Mouse (Mus musculus) forebrain, embryonic 12.5 days (tissue): ENCODE measurements around the gene Ftsj3. TPM values are rescaled to one million over a fixed set of nuclear protein-coding genes. Genes with fewer than 3 reads are reported as not detected.

Experiments
- ATAC-seq: fragments of 200-750 bp; cut with Nextera tagmentation; 2 replicates; pipeline ENCODE4 v1.8.0; 2017; ENCODE audit warnings: moderate TSS enrichment; ENCODE audit not compliant: low FRiP score
- H3K27ac ChIP-seq: fragments of 300-500 bp; sonication (generic); 2 replicates; pipeline ENCODE4 v1.5.1; 2016; ENCODE audit warnings: mild to moderate bottlenecking
- H3K27me3 ChIP-seq: fragments of 300-500 bp; sonication (generic); 2 replicates; pipeline ENCODE4 v1.6.1; 2016; ENCODE audit warnings: mild to moderate bottlenecking
- H3K36me3 ChIP-seq: fragments of 300-500 bp; sonication (generic); replicated peaks from 2 replicates; pipeline ENCODE4 v1.6.1; 2016; ENCODE audit warnings: mild to moderate bottlenecking
- H3K4me1 ChIP-seq: fragments of 300-500 bp; sonication (generic); 2 replicates; pipeline ENCODE4 v1.6.1; 2016
- H3K4me2 ChIP-seq: fragments of 300-500 bp; sonication (generic); 2 replicates; pipeline ENCODE4 v1.6.1; 2016; ENCODE audit warnings: mild to moderate bottlenecking, moderate library complexity
- H3K4me3 ChIP-seq: fragments of 300-500 bp; sonication (generic); replicated peaks from 2 replicates; pipeline ENCODE4 v1.5.1; 2016; ENCODE audit warnings: mild to moderate bottlenecking
- H3K9ac ChIP-seq: fragments of 300-500 bp; sonication (generic); 2 replicates; pipeline ENCODE4 v1.6.1; 2016; ENCODE audit warnings: mild to moderate bottlenecking
- H3K9me3 ChIP-seq: fragments of 300-500 bp; sonication (generic); 2 replicates; pipeline ENCODE4 v1.6.1; 2016
- whole genome bisulfite sequencing: fragments of 180-500 bp; shearing (Covaris S2); methylation state at CpG from one replicate; pipeline ENCODE4 v1.1.7; 2016; 5-methylcytosine and 5-hydroxymethylcytosine counted together
- polyA plus RNA-seq: library from polyadenylated mRNA; unstranded; fragments of >200 nt; fragmentation: Nextera tagmentation; extraction: Ambion mirVana; gene quantifications from 2 replicates; pipeline ENCODE4 v1.2.1, GENCODE M21; 2016

Ftsj3 gene
- polyA plus RNA-seq: 63.0 and 69.1 TPM in 2 replicates

DNA sequence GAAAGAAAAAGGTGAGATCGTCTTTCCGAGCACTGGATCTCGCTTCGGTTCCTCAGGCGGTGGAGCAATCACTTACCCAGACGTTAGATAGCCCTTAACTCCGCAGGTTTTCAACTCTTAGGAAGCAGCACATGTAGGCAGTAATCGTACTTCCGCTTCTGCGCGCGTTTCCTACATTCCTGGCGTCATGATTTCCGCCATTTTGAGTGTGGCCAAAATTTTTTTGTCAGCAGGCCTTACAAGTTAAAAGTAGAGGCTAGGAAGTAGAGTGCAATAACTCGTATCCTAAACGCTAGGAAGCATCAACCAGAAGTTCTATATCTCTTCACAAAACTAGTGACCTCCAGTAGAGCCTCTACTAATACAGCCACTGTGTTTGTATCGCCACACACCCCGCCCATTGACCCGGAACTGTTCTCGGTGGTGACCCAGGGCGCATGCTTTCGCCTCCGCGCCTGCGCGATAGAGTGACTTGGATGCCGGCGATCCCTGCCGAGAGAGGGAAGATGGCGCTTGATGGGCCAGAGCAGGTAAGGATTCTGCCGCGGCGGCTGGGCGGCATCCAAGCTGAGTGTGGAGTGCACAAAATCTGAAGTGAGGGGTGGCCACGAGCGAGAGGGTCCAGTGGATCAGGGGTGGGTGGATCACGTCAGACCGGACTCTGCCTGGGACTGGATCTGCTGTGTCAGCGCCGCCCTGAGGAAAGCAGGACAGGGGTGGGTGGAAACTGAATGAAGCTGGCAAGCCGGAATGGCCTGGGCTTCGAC, at the start of gene Ftsj3, which contains the start of gene Psmc5:
Gene Ftsj3 (minus strand): TSS at position 395 of the 767 bp plus-strand sequence.
Gene Psmc5 (plus strand): TSS at position 470 of the 767 bp plus-strand sequence.
- under 1% methylated on average over 42 of the region's 42 CpGs for WGBS
- Histone ChIP-seq H3K4me2 (peak within 1 kb of the TSS; percentile 97), H3K27me3 (no peaks in the 10 kb centered on the region), H3K27ac (peak within 1 kb of the TSS; percentile 82), H3K4me3 (peak within 1 kb of the TSS; percentile 79), H3K9me3 (no peaks in the 10 kb centered on the region), H3K36me3 (peaks cover 63% of the 10 kb centered on the region), H3K4me1 (peaks cover 23% of the 10 kb centered on the region), H3K9ac (peak within 1 kb of the TSS; percentile 85)
- ATAC-seq: peak; percentile 96

DNA sequence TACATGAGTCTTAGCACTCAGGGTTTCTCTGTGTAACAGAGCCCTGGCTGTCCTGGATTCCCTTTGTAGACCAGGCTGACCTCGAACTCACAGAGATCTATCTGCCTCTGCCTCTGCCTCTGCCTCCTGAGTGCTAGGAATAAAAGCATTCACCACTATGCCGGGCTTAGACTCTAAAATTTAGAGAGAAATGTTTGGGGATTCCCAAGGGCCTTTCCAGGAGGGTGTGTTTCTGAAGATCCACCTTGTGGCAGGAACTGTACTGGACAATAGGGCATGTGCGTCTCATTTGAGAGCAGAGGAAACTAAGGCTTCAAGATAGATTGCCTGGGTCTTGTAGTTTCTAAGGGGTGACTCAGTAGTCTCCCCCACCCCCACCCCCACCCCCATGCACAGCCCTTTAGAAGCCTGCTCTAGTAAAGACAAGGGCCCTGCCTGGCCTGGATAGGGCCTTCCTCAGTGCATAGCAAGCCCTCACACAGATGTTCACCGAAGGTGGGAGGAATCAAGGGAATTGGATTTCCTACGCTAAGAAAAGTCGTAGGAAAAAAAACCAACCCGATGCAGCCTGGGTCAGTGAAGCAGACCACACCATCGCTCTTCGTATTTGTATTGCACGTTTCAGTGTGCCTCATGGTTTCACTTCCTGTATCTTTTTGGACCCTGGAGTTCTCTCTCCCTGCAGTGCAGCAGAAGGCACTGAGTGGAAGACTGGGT, 49.6 kb upstream of the Ftsj3 start:
- ATAC-seq: no peak
- no peak overlapping the region for H3K4me2 ChIP-seq
- WGBS: 83% methylated on average over 10 of the region's 10 CpGs

DNA sequence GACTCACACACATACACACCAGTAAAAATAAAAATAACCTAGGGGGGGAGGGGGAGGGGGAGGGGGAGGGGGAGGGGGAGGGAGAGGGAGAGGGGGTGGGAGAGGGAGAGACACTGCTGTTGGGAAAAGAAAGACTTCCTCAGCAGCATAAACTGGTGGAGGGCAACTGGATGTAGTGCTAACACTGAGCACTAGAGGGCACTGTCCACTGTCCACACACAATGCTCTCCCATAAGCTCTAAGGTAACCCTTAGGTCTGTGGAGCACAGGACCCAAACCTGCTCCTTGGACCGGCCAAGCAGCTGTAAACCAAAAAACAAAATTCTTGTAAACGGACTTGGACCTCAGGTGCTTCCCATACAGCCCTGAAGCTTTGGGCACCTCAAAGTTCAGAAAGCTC, 46.8 kb upstream of the Ftsj3 start:
- 24% methylated on average over 2 of the region's 2 CpGs for WGBS
- ATAC-seq: no peak
- H3K9ac ChIP-seq: no peak overlapping the region
- no peaks in the 10 kb centered on the region for H3K9me3 ChIP-seq
- H3K27me3 ChIP-seq: no peaks in the 10 kb centered on the region
- no peaks in the 10 kb centered on the region for H3K4me1 ChIP-seq
- H3K4me3 ChIP-seq: no peak overlapping the region
- H3K4me2 ChIP-seq: no peak overlapping the region
- no peak overlapping the region for H3K27ac ChIP-seq
- no peaks in the 10 kb centered on the region for H3K36me3 ChIP-seq

More for the DNA sequence above, 49.6 kb upstream of the Ftsj3 start:
- Histone ChIP-seq H3K36me3 (no peaks in the 10 kb centered on the region), H3K4me1 (no peaks in the 10 kb centered on the region), H3K9ac (no peak overlapping the region), H3K4me3 (no peak overlapping the region), H3K27me3 (no peaks in the 10 kb centered on the region), H3K27ac (no peak overlapping the region), H3K9me3 (no peaks in the 10 kb centered on the region)

DNA sequence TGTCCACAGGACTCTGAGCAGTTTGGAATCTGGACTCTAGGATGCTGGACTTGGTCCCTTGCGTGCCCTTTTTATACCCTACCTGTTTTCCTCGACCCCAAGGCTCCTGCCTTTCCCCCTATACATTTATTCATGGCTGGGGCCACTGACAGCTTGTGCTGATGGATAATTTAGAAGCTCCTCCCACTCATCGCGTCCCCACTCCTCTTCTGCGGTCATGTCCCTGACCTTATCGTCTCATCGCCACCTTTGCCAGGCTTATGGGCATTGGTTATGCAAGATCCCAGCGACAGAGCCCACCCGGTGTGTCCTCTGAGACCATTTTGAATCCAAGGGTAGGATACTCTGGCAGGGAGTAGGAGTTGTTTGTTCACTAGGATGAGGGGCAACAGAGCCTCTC, 45.9 kb upstream of the Ftsj3 start, which contains the start of gene Gh:
Gene Gh (minus strand): TSS at position 101 of the 400 bp plus-strand sequence.
- Histone ChIP-seq H3K36me3 (no peaks in the 10 kb centered on the region), H3K9me3 (no peaks in the 10 kb centered on the region), H3K27me3 (no peaks in the 10 kb centered on the region), H3K4me1 (no peaks in the 10 kb centered on the region), H3K27ac (no peak within 1 kb of the TSS), H3K4me3 (no peak within 1 kb of the TSS), H3K9ac (no peak within 1 kb of the TSS), H3K4me2 (no peak within 1 kb of the TSS)
- ATAC-seq: no peak
- WGBS: 84% methylated on average over 9 of the region's 9 CpGs

DNA sequence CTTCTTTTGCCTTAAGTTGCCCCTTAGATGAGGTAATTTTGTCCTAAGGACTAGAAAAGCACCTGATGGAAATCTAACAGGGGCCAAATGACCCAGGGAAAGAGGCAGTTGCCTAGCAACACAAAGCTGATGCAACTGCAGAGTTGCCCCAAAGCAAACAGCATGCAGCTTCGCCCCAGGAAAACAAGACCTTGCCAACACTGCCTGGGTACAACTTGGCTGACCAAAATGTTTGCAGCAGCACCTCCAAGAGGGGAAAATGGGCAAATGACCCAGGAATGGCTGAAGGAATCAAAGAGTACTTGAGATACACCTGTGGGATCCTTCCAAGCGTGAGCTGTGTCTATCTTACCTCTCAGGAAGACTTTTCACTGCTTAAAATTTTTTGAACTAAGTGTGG, 36.0 kb upstream of the Ftsj3 start:
- no peak overlapping the region for H3K27ac ChIP-seq
- no peaks in the 10 kb centered on the region for H3K4me1 ChIP-seq
- H3K9ac ChIP-seq: no peak overlapping the region
- no peak overlapping the region for H3K4me3 ChIP-seq
- no peaks in the 10 kb centered on the region for H3K27me3 ChIP-seq
- no peaks in the 10 kb centered on the region for H3K9me3 ChIP-seq
- WGBS: 92% methylated on average over 2 of the region's 2 CpGs
- no peaks in the 10 kb centered on the region for H3K36me3 ChIP-seq
- ATAC-seq: no peak
- H3K4me2 ChIP-seq: no peak overlapping the region

DNA sequence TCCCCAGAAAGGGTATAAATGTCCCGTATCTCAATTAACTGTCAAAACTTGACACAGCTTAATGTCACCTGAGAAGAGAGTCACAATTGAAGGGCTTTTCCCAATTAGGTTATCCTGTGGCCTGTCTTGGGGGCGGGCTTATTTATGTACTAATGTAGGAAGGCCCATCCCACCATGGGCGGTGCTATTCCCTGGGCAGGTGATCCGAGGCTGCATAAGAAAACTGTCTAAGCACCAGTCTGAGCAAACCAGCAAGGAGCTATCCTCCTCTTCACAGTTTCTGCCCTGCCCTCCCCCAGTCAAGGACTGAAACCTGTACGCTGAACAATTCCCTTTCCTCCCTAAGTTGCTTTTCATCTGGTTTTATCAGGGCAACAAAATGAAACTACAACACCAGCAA, 34.5 kb upstream of the Ftsj3 start:
- no peaks in the 10 kb centered on the region for H3K27me3 ChIP-seq

DNA sequence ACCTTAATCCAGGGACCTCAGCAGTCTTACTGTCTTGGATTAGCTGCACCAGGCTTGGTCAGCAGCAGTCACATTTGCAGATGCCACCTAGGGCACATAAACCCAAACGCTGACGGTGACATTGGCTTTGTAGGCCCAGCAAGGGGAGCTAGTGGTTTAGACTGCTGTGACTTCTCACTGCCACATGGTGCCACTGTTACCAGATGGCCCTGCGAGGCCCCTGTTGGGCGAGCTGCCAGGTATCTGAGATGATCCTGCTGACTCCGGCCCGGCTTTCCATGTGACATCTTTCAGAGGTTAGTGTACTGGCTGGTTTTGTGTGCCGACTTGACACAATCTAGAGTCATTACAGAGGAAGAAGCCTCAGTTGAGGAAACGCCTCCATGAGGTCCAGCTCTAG, 33.5 kb upstream of the Ftsj3 start:
- no peak overlapping the region for H3K27ac ChIP-seq
- no peaks in the 10 kb centered on the region for H3K4me1 ChIP-seq
- WGBS: 77% methylated on average over 8 of the region's 8 CpGs
- no peaks in the 10 kb centered on the region for H3K36me3 ChIP-seq
- H3K9me3 ChIP-seq: no peaks in the 10 kb centered on the region
- H3K4me3 ChIP-seq: no peak overlapping the region
- no peak for ATAC-seq
- H3K9ac ChIP-seq: no peak overlapping the region
- H3K4me2 ChIP-seq: no peak overlapping the region
- no peaks in the 10 kb centered on the region for H3K27me3 ChIP-seq

More for the DNA sequence above, 34.5 kb upstream of the Ftsj3 start:
- Histone ChIP-seq H3K27ac (no peak overlapping the region), H3K4me3 (no peak overlapping the region), H3K4me2 (no peak overlapping the region), H3K36me3 (no peaks in the 10 kb centered on the region), H3K4me1 (no peaks in the 10 kb centered on the region), H3K9ac (no peak overlapping the region), H3K9me3 (no peaks in the 10 kb centered on the region)
- ATAC-seq: no peak
- WGBS: 91% methylated on average over 5 of the region's 5 CpGs

DNA sequence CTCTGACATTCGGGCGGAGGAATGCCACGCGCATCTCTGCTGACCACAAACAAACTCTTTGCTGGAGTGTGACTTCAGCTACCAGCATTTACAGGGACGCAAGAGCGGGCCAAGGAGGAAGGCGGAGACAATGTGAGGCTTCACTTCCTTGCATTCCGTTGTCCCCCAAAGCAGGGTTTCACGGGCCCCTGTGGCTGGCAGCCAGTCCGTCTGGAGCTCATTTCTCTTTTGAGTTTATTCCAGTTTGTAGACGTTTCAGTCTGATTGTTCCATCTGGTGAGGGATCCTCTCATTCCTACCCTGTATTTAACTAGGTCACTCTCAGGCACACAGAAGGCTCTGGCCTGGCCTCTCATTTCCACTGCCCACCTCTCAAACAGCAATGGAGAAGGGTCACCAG, 31.1 kb upstream of the Ftsj3 start:
- H3K27me3 ChIP-seq: no peaks in the 10 kb centered on the region

DNA sequence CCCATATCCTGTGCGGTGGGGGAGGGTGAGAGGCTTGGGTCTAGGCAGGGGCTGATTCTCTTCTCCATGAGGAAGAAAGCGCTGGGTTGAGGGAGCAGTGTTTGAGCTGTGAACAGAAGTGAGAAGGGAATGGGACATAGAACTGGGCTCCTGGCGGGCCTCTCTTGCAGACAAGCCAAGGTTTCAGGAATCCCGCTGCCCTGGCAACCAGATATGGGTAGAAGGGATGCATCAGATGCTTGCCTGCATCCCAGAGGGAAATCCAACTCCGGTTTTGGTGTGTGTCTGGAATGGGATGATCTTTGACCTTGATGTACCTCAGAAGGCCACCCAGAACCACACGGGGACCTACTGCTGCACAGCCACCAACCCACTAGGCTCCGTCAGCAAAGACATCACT, 30.3 kb upstream of the Ftsj3 start:
- no peak for ATAC-seq
- H3K27ac ChIP-seq: no peak overlapping the region
- WGBS: 85% methylated on average over 7 of the region's 7 CpGs

More for the DNA sequence above, 31.1 kb upstream of the Ftsj3 start:
- no peak overlapping the region for H3K4me2 ChIP-seq
- no peak overlapping the region for H3K9ac ChIP-seq
- H3K36me3 ChIP-seq: no peaks in the 10 kb centered on the region
- WGBS: 82% methylated on average over 11 of the region's 11 CpGs
- H3K4me1 ChIP-seq: no peaks in the 10 kb centered on the region
- no peaks in the 10 kb centered on the region for H3K9me3 ChIP-seq
- H3K4me3 ChIP-seq: no peak overlapping the region
- ATAC-seq: no peak
- no peak overlapping the region for H3K27ac ChIP-seq

DNA sequence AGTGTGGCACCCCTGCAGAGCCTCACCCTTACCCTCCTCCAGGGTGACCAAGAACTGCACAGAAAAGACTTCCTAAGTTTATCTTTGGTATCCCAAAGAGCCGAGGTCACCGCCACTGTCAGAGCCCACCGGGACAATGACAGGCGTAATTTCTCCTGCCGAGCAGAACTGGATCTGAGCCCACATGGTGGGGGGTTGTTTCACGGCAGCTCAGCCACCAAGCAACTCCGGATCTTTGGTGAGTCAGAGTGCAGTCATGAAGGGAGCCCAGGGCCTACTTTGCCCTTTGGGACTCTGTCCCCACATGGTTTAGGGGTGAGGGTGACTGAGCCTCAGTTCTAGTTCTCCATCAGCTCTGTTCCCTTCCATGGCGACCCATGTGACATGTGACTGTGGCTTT, 28.2 kb upstream of the Ftsj3 start:
- no peaks in the 10 kb centered on the region for H3K4me1 ChIP-seq
- WGBS: 75% methylated on average over 8 of the region's 8 CpGs
- no peak for ATAC-seq

More for the DNA sequence above, 30.3 kb upstream of the Ftsj3 start:
- Histone ChIP-seq H3K36me3 (no peaks in the 10 kb centered on the region), H3K9ac (no peak overlapping the region), H3K27me3 (no peaks in the 10 kb centered on the region), H3K4me3 (no peak overlapping the region), H3K4me1 (no peaks in the 10 kb centered on the region), H3K9me3 (no peaks in the 10 kb centered on the region), H3K4me2 (no peak overlapping the region)

DNA sequence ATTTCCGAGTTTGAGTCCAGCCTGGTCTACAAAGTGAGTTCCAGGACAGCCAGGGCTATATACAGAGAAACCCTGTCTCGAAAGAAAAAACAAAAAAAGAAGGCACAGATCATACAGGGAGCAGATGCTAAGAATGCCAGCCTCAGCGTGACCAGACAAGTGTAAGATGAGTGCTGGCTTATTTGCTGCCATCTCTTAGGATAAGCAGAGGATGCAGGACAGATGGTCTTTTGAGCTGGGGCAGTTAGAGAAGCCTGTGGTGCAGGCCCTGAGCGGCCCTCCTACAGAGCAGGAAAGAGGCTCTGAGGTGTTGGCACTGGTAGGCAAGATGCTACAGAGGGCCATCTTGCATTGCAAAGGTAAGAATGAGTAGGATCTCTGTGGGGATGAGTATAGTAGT, 27.5 kb upstream of the Ftsj3 start:
- Histone ChIP-seq H3K9me3 (no peaks in the 10 kb centered on the region), H3K9ac (no peak overlapping the region), H3K27me3 (peaks cover 3% of the 10 kb centered on the region; the same call in 1 of the 2 replicates), H3K4me3 (no peak overlapping the region), H3K4me2 (no peak overlapping the region), H3K27ac (no peak overlapping the region), H3K36me3 (no peaks in the 10 kb centered on the region), H3K4me1 (no peaks in the 10 kb centered on the region)
- no peak for ATAC-seq
- 79% methylated on average over 4 of the region's 4 CpGs for WGBS

More for the DNA sequence above, 28.2 kb upstream of the Ftsj3 start:
- Histone ChIP-seq H3K9me3 (no peaks in the 10 kb centered on the region), H3K4me3 (no peak overlapping the region), H3K4me2 (no peak overlapping the region), H3K36me3 (no peaks in the 10 kb centered on the region), H3K9ac (no peak overlapping the region), H3K27ac (no peak overlapping the region), H3K27me3 (no peaks in the 10 kb centered on the region)

DNA sequence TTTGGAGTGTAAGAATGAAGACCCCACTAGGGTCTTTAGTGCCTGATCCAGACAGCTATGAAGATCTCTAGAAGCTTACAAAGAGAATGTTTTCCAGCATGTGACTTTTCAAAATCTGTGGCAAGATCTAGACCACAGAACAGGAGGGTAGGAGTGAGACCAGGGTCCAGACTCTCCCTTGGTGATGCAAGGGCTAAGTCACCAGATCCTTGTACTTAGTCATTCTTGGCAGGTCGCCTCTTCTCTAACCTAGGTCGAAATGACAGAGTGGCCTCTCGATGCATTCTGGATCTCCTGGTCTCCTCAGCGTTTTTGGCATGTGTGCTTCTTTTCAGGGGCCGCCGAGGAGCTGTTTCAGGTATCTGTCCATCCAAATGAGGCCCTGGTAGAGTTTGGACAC, 26.6 kb upstream of the Ftsj3 start:
- H3K9ac ChIP-seq: no peak overlapping the region
- H3K4me2 ChIP-seq: no peak overlapping the region
- no peak for ATAC-seq
- no peak overlapping the region for H3K27ac ChIP-seq
- 88% methylated on average over 6 of the region's 6 CpGs for WGBS
- H3K36me3 ChIP-seq: no peaks in the 10 kb centered on the region
- peaks cover 3% of the 10 kb centered on the region; the same call in 1 of the 2 replicates for H3K27me3 ChIP-seq
- H3K4me3 ChIP-seq: no peak overlapping the region
- H3K9me3 ChIP-seq: no peaks in the 10 kb centered on the region
- H3K4me1 ChIP-seq: no peaks in the 10 kb centered on the region
